Mouse (Mus musculus) bone marrow macrophage, adult 2 months (primary cell): ENCODE data around the gene Tusc1. TPM values are rescaled to one million over a fixed set of nuclear protein-coding genes. Genes with fewer than 3 reads are reported as not detected.

Experiments
- H3K27ac ChIP-seq: 2 replicates; pipeline ENCODE4 v1.5.1; 2012; ENCODE audit warnings: low read depth, low read length; ENCODE audit not compliant: insufficient read depth
- H3K4me1 ChIP-seq: 2 replicates; pipeline ENCODE4 v1.6.1; 2012; ENCODE audit warnings: low read length; ENCODE audit not compliant: control insufficient read depth, insufficient read depth
- H3K4me3 ChIP-seq: 2 replicates; pipeline ENCODE4 v1.5.1; 2012; ENCODE audit warnings: mild to moderate bottlenecking, low read length, moderate library complexity; ENCODE audit not compliant: insufficient read depth
- CTCF ChIP-seq: IDR thresholded peaks from 2 replicates; pipeline ENCODE4 v1.5.1; 2012; ENCODE audit warnings: low read depth, mild to moderate bottlenecking, low read length, moderate library complexity
- POLR2A ChIP-seq: IDR thresholded peaks from 2 replicates; pipeline ENCODE4 v1.6.1; 2012; ENCODE audit warnings: mild to moderate bottlenecking, low read depth, low read length, borderline replicate concordance
- polyA plus RNA-seq: library from polyadenylated mRNA; stranded (reverse); fragments of >200 nt; gene quantifications from 2 replicates; pipeline ENCODE4 v1.2.4, GENCODE M21; 2012; ENCODE audit not compliant: missing spikeins, insufficient read depth, insufficient read length

Tusc1 gene
- polyA plus RNA-seq, result 19.0 and 24.3 TPM in 2 replicates

DNA sequence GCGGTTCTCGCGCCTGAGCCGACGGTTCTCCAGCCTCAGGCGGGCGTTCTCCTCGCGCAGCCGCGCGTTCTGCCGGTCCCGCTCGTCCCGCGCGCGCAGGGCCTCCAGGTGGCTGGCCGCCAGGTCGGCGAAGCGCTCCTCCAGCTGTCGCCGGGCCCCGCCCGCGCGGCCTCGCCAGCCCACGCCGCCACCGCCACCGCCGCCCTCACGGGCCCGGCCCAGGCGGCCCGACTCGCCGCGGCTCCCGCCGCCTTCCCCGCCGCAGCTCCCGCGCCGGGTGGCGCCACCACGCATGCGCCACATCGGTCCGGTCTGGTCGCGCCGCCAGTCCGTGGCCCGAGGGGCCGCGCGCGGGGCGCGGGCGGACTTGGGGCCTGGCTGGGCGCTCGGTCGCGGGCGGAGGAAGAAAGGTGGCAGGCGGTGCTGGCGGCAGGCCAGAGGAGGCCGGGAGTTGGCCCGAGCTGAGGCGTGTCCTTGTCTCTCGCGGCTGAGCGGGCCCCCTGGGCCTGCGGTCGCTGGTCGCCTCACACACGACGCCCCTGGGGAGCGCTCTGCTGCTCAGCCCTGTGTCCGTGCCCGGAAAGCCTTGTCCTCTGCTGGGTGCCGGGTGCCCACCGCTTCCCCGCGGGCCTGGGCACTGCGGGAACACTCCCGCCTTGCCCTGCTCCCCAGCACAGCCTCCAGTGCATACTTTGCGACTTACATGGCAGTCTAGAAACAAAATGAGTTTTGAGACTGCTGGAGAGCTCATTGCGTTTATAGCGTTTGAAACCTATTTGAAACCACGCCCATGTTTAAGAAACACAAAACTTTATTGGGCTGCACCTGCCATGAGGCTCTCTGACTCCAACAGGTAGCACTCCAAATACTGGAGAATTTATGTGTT lies at the start of gene Tusc1:
Gene Tusc1 (minus strand): TSS at position 394 of the 886 bp plus-strand sequence.
- no peak for TF ChIP-seq CTCF
- no peak for TF ChIP-seq POLR2A
- H3K4me3 ChIP-seq, result peak within 1 kb of the TSS; percentile 95
- H3K4me1 ChIP-seq, result peaks cover 3% of the 10 kb centered on the region; the same call in 1 of the 2 replicates
- peak within 1 kb of the TSS; percentile 98 for H3K27ac ChIP-seq

DNA sequence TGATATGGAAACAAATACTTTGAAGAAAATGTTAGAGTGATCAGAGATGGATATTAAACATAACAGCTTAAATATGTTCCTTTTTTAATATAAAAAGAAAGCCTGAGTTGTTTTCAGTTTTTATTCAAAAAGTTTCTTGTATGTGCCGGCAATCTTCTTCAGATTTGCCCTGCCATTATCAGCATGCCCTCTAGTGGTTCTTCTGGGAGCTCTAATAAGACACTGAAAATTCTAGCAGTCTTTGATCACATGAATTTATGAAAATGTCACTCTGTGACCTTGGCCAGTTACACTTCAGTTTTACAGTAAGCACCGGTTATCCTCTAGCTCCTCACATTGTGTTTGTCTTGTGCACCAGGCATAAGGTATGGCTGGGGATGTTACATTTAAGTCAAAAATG lies 17.6 kb upstream of the Tusc1 start:
- no peaks in the 10 kb centered on the region for H3K4me1 ChIP-seq
- no peak overlapping the region for H3K4me3 ChIP-seq
- TF ChIP-seq POLR2A, result no peak
- TF ChIP-seq CTCF, result no peak

DNA sequence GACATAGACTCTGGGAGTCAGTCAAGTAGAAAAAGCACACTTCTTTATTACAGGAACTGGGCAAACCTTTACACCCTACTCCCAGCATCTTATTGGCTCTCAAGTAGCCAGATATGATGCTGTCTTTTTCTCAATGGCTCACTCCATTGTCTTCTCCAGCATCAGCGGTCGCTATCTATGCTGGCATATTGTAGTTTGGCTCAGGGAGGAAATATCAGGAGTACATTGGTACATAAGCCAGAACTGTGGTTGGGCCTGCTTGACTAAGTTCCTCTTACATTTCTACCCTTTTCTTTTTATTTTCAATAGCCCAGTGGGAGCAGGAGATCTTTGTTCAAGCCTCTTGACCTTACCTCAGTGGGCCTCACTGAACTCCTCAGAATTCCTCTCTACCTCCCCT lies 9.0 kb upstream of the Tusc1 start:
- Histone ChIP-seq H3K27ac (no peak overlapping the region), H3K4me1 (peaks cover 23% of the 10 kb centered on the region), H3K4me3 (no peak overlapping the region)
- TF ChIP-seq POLR2A, result no peak
- no peak for TF ChIP-seq CTCF

More for the DNA sequence above, 17.6 kb upstream of the Tusc1 start:
- no peak overlapping the region for H3K27ac ChIP-seq

GRCm38 (mm10) chr4:93341568-93341967 lies 6.3 kb upstream of the Tusc1 start:
- H3K27ac ChIP-seq, result peak overlapping the region; percentile 83

GRCm38 (mm10) chr4:93337977-93338376 lies 2.7 kb upstream of the Tusc1 start:
- no peak for TF ChIP-seq CTCF
- no peak overlapping the region for H3K4me3 ChIP-seq
- H3K27ac ChIP-seq, result no peak overlapping the region
- peaks cover 14% of the 10 kb centered on the region for H3K4me1 ChIP-seq

More at GRCm38 (mm10) chr4:93341568-93341967, 6.3 kb upstream of the Tusc1 start:
- no peak overlapping the region for H3K4me3 ChIP-seq
- no peak for TF ChIP-seq CTCF
- TF ChIP-seq POLR2A, result no peak
- peaks cover 24% of the 10 kb centered on the region for H3K4me1 ChIP-seq

DNA sequence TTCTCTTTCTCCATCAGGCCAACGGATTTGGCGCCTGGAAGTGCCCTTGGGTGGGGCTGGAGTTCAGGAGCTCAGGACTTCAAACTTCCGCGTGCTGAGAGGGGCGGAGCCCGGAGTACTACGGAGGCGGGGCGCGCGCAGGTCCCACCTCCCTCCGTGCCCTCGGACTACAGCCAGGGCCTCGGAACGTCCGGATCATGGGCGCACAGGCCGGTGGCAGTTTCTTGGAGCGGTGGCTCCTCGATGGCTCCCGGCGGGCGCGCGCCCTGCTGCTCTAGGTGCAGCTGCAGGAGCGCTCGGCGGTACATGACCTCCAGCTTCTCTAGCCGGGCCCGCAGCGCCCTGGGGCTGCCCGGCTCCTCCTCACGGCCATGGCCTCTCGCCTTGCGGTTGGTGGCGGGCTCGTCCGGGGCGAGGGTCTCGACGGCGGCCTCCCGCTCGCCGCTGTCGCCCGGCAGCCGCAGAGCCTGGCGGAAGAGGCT lies 634 bp downstream of the Tusc1 start:
- H3K27ac ChIP-seq, result peak overlapping the region; percentile 98
- TF ChIP-seq CTCF, result no peak
- peak; percentile 68; the same call in 1 of the 2 replicates for TF ChIP-seq POLR2A

GRCm38 (mm10) chr4:93307486-93307885 lies 27.8 kb downstream of the Tusc1 start:
- Histone ChIP-seq H3K4me3 (no peak overlapping the region), H3K4me1 (peaks cover 5% of the 10 kb centered on the region; the same call in 1 of the 2 replicates), H3K27ac (no peak overlapping the region)
- no peak for TF ChIP-seq CTCF
- TF ChIP-seq POLR2A, result no peak

More for the DNA sequence above, 634 bp downstream of the Tusc1 start:
- peak overlapping the region; percentile 95 for H3K4me3 ChIP-seq
- peaks cover 3% of the 10 kb centered on the region; the same call in 1 of the 2 replicates for H3K4me1 ChIP-seq

GRCm38 (mm10) chr4:93286065-93286464 lies 49.2 kb downstream of the Tusc1 start:
- Histone ChIP-seq H3K4me3 (no peak overlapping the region), H3K4me1 (no peaks in the 10 kb centered on the region), H3K27ac (no peak overlapping the region)
- TF ChIP-seq POLR2A (no peak), CTCF (no peak)
